Mouse (Mus musculus): ENCODE measurements around the gene Fibcd1. TPM values are rescaled to one million over a fixed set of nuclear protein-coding genes. Genes with fewer than 3 reads are reported as not detected.

The Fibcd1 gene
- polyA plus RNA-seq, 1 experiment from 2014 or later: not detected

DNA sequence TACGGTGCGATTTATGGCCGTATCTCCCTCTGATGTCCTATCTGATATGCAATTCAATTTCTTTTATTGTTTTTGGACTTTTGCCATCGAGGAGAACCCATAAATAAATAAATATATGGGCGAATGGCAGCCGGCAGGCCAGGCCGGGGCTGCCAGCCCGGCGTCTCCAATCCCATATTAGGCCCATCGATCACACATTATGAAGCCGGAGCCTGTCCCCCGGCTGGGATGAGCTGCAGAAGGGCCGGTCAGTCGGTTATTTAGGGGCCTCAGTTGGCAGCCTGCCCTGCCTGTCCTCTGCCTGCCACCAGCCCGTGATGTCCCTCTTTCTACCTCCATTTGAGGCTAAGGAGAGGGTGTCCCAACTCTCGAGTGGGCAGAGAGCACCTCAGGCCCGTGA is 32.8 kb upstream of the Fibcd1 start:
- Histone ChIP-seq H3K4me3 (ENCODE audit: low read length) (no peak overlapping the region), H3K4me2 (ENCODE audit: low read depth, low read length) (no peak overlapping the region), H3K4me1 (ENCODE audit: control insufficient read depth, insufficient read depth, low read length) (no peaks in the 10 kb centered on the region), H3K9ac (ENCODE audit: low read length) (no peak overlapping the region), H3K36me3 (ENCODE audit: control insufficient read depth, insufficient read depth) (no peaks in the 10 kb centered on the region), H3K9me3 (replicated peaks; ENCODE audit: control insufficient read depth, low read length) (no peaks in the 10 kb centered on the region), H3K27ac (ENCODE audit: low read length) (no peak overlapping the region), H3K27me3 (ENCODE audit: control insufficient read depth, insufficient read depth, low read length) (peaks cover 57% of the 10 kb centered on the region)
- WGBS: 71% methylated on average over 17 of the region's 17 CpGs
- ATAC-seq (replicated peaks; ENCODE audit: extremely low read depth, insufficient read depth, low FRiP score): no peak

DNA sequence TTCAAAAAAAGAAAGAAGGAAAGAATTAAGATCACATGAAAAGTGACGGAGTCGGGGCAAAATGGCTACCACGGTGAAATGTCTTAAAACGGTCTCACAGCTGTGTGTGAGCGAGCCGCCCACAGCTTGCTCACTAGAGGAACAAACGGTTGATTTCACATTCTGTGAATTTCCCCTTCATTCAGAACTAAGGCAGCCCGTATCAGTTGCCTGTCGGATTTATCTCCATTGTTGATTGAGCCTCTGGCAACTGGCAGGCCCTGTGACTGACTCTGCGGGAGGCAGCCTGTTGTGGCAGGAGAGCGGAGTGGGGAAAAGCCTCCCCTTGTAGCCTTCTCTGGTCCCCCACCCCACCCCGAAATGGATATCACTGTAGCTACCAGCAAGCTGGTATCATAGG is 30.6 kb upstream of the Fibcd1 start:
- H3K27me3 ChIP-seq (ENCODE audit: control insufficient read depth, insufficient read depth, low read length): peaks cover 35% of the 10 kb centered on the region
- H3K9me3 ChIP-seq (replicated peaks; ENCODE audit: control insufficient read depth, low read length): peaks cover 4% of the 10 kb centered on the region; the same call in 1 of the 2 replicates
- no peaks in the 10 kb centered on the region for H3K4me1 ChIP-seq (ENCODE audit: control insufficient read depth, insufficient read depth, low read length)

DNA sequence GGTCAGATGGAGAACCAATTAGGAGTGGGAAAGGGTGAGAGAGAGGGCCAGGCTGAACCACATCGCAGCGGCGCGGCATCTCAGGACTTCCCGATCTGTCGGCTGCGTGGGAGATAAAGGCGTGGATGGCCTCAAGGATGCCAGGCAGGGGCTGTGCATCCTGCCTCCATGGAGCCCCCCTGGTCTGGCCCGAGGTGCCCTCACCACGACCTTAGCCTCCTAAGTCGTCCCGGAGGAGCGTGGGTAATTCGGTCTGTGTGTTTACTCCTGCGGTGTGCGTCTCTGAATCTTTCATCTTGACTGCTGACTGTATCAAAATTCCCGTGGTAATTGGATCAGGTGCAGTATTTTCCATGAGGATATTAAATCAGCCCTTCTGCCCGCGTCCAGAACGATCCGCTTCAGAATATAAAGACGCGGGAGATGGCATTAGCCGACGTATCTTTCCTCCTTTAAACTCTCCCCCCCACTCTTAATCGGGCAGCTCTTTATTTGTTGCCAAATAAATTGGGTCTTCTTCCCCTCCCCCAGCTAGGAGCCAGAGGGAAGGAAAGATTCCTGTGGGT is 28.6 kb upstream of the Fibcd1 start:
- H3K27me3 ChIP-seq (ENCODE audit: control insufficient read depth, insufficient read depth, low read length): peaks cover 24% of the 10 kb centered on the region
- no peaks in the 10 kb centered on the region for H3K36me3 ChIP-seq (ENCODE audit: control insufficient read depth, insufficient read depth)
- ATAC-seq (replicated peaks; ENCODE audit: extremely low read depth, insufficient read depth, low FRiP score): no peak
- no peak overlapping the region for H3K27ac ChIP-seq (ENCODE audit: low read length)
- no peaks in the 10 kb centered on the region for H3K4me1 ChIP-seq (ENCODE audit: control insufficient read depth, insufficient read depth, low read length)
- no peak overlapping the region for H3K4me2 ChIP-seq (ENCODE audit: low read depth, low read length)
- H3K9ac ChIP-seq (ENCODE audit: low read length): no peak overlapping the region
- peaks cover 4% of the 10 kb centered on the region; the same call in 1 of the 2 replicates for H3K9me3 ChIP-seq (replicated peaks; ENCODE audit: control insufficient read depth, low read length)
- WGBS: 72% methylated on average over 26 of the region's 26 CpGs
- no peak overlapping the region for H3K4me3 ChIP-seq (ENCODE audit: low read length)

More for the DNA sequence above, 30.6 kb upstream of the Fibcd1 start:
- Histone ChIP-seq H3K36me3 (ENCODE audit: control insufficient read depth, insufficient read depth) (no peaks in the 10 kb centered on the region), H3K4me3 (ENCODE audit: low read length) (no peak overlapping the region), H3K4me2 (ENCODE audit: low read depth, low read length) (no peak overlapping the region), H3K27ac (ENCODE audit: low read length) (no peak overlapping the region), H3K9ac (ENCODE audit: low read length) (no peak overlapping the region)
- ATAC-seq (replicated peaks; ENCODE audit: extremely low read depth, insufficient read depth, low FRiP score): no peak
- WGBS: 19% methylated on average over 12 of the region's 12 CpGs

- H3K4me3 ChIP-seq (ENCODE audit: low read length): no peak overlapping the region
- ATAC-seq (replicated peaks; ENCODE audit: extremely low read depth, insufficient read depth, low FRiP score): no peak
- H3K36me3 ChIP-seq (ENCODE audit: control insufficient read depth, insufficient read depth): no peaks in the 10 kb centered on the region
- peaks cover 4% of the 10 kb centered on the region; the same call in 1 of the 2 replicates for H3K9me3 ChIP-seq (replicated peaks; ENCODE audit: control insufficient read depth, low read length)
- no peak overlapping the region for H3K27ac ChIP-seq (ENCODE audit: low read length)
- H3K4me2 ChIP-seq (ENCODE audit: low read depth, low read length): no peak overlapping the region
- H3K4me1 ChIP-seq (ENCODE audit: control insufficient read depth, insufficient read depth, low read length): no peaks in the 10 kb centered on the region
- peaks cover 9% of the 10 kb centered on the region for H3K27me3 ChIP-seq (ENCODE audit: control insufficient read depth, insufficient read depth, low read length)
- WGBS: 51% methylated on average over 3 of the region's 3 CpGs
- H3K9ac ChIP-seq (ENCODE audit: low read length): no peak overlapping the region
Measured at GRCm38 (mm10) chr2:31870683-31871082, 24.9 kb upstream of the Fibcd1 start.

DNA sequence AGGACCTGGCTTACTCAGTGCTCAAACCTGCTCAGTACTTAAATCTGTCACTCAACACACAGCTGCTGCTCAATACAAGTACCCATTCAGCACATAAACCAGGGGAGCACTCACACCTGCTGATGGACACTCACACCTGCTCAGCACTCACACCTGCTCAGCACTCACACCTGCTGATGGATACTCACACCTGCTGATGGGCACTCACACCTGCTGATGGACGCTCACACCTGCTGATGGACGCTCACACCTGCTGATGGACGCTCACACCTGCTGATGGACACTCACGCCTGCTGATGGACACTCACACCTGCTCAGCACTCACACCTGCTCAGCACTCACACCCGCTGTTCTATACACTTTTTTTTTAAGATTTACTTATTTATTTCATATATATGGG is 23.9 kb upstream of the Fibcd1 start:
- Histone ChIP-seq H3K27me3 (ENCODE audit: control insufficient read depth, insufficient read depth, low read length) (peaks cover 2% of the 10 kb centered on the region), H3K27ac (ENCODE audit: low read length) (no peak overlapping the region), H3K4me3 (ENCODE audit: low read length) (no peak overlapping the region), H3K4me1 (ENCODE audit: control insufficient read depth, insufficient read depth, low read length) (no peaks in the 10 kb centered on the region), H3K36me3 (ENCODE audit: control insufficient read depth, insufficient read depth) (no peaks in the 10 kb centered on the region), H3K4me2 (ENCODE audit: low read depth, low read length) (no peak overlapping the region), H3K9ac (ENCODE audit: low read length) (no peak overlapping the region), H3K9me3 (replicated peaks; ENCODE audit: control insufficient read depth, low read length) (peaks cover 4% of the 10 kb centered on the region; the same call in 1 of the 2 replicates)
- WGBS: 85% methylated on average over 5 of the region's 5 CpGs
- ATAC-seq (replicated peaks; ENCODE audit: extremely low read depth, insufficient read depth, low FRiP score): no peak

- H3K9ac ChIP-seq (ENCODE audit: low read length): no peak overlapping the region
- no peak for ATAC-seq (replicated peaks; ENCODE audit: extremely low read depth, insufficient read depth, low FRiP score)
- no peaks in the 10 kb centered on the region; the same call in 1 of the 2 replicates for H3K27me3 ChIP-seq (ENCODE audit: control insufficient read depth, insufficient read depth, low read length)
- H3K36me3 ChIP-seq (ENCODE audit: control insufficient read depth, insufficient read depth): no peaks in the 10 kb centered on the region
- H3K4me1 ChIP-seq (ENCODE audit: control insufficient read depth, insufficient read depth, low read length): no peaks in the 10 kb centered on the region
- H3K4me3 ChIP-seq (ENCODE audit: low read length): no peak overlapping the region
- WGBS: 51% methylated on average over 10 of the region's 10 CpGs
- H3K9me3 ChIP-seq (replicated peaks; ENCODE audit: control insufficient read depth, low read length): peaks cover 4% of the 10 kb centered on the region; the same call in 1 of the 2 replicates
- H3K4me2 ChIP-seq (ENCODE audit: low read depth, low read length): no peak overlapping the region
- no peak overlapping the region for H3K27ac ChIP-seq (ENCODE audit: low read length)
Measured at GRCm38 (mm10) chr2:31868538-31869164, 22.8 kb upstream of the Fibcd1 start.

DNA sequence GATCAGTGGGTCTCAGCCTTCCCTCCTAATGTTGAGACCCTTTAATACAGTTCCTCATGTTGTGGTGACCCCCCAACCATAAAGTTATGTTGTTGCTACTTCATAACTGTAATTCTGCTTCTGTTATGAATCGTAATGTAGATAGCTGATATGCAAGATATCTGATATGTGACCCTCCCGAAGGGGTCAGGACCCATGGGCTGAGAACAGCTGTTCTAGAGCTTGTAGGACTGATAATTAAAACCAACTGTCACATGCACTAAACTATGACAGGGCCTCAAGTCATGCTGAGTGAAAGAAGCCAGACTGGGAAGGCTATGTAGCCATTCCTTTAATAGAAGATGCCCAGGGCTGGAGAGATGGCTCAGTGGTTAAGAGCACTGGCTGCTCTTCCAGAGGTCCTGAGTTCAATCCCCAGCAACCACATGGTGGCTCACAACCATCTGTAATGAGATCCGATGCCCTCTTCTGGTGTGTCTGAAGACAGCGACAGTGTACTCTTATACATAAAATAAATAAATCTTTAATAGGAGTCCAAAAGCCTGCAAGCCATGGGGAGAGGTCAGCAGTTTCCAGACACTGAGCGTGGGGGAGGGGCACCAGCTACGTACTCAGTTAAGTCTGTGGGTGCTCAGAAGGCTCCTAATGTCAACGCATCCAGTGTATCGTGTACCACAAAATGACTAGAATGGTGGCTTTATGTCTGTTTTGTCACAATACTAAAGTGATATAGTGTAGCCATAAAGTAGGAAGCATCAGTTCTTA is 22.1 kb upstream of the Fibcd1 start:
- Histone ChIP-seq H3K9me3 (replicated peaks; ENCODE audit: control insufficient read depth, low read length) (peaks cover 4% of the 10 kb centered on the region; the same call in 1 of the 2 replicates), H3K4me1 (ENCODE audit: control insufficient read depth, insufficient read depth, low read length) (no peaks in the 10 kb centered on the region), H3K4me2 (ENCODE audit: low read depth, low read length) (no peak overlapping the region), H3K4me3 (ENCODE audit: low read length) (no peak overlapping the region), H3K27me3 (ENCODE audit: control insufficient read depth, insufficient read depth, low read length) (no peaks in the 10 kb centered on the region), H3K27ac (ENCODE audit: low read length) (no peak overlapping the region), H3K36me3 (ENCODE audit: control insufficient read depth, insufficient read depth) (no peaks in the 10 kb centered on the region), H3K9ac (ENCODE audit: low read length) (no peak overlapping the region)
- no peak for ATAC-seq (replicated peaks; ENCODE audit: extremely low read depth, insufficient read depth, low FRiP score)
- 81% methylated on average over 8 of the region's 8 CpGs for WGBS

DNA sequence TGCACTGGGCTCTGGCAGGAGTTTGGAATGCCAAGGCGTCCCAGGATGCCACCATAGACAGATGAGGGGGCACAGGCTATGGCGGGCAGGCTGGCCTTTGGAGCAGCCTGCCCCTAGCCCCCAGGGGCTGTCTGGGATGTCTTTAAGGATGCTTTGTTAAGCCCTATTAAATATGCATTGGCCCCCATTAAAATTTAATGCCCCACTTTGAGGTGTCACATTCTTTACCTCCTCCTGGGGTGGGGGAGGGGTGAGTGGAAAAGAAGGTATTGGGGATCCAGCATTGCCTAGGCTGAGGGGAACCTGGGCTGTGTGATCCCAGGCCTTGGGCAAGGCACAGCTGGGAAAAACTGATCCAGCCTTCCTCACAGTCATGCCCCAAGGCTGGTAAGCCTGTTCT is 20.0 kb upstream of the Fibcd1 start:
- no peak for ATAC-seq (replicated peaks; ENCODE audit: extremely low read depth, insufficient read depth, low FRiP score)
- Histone ChIP-seq H3K27ac (ENCODE audit: low read length) (no peak overlapping the region), H3K4me1 (ENCODE audit: control insufficient read depth, insufficient read depth, low read length) (no peaks in the 10 kb centered on the region), H3K9ac (ENCODE audit: low read length) (no peak overlapping the region), H3K4me3 (ENCODE audit: low read length) (no peak overlapping the region), H3K27me3 (ENCODE audit: control insufficient read depth, insufficient read depth, low read length) (no peaks in the 10 kb centered on the region), H3K36me3 (ENCODE audit: control insufficient read depth, insufficient read depth) (no peaks in the 10 kb centered on the region), H3K9me3 (replicated peaks; ENCODE audit: control insufficient read depth, low read length) (no peaks in the 10 kb centered on the region), H3K4me2 (ENCODE audit: low read depth, low read length) (no peak overlapping the region)
- WGBS: 53% methylated on average over 2 of the region's 2 CpGs

DNA sequence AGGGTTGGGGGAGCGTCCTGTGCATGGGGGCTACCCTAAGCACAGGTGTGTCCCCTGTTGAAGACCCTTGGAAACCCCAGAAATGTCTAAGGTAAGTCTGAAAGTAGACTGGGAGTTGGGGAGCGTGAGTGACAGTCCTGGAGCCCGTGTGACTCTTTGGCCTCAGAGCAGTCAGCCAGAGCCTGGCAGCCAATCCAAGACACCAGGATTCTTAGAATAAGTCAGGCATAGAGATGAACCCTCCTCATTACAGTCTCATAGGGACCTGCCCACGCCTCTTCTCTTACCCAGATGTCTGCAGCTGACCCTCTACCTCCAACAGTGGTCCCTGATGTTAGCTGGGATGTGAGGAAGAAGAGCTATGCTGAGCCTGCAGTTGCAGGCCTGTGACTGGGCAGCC is 19.5 kb upstream of the Fibcd1 start:
- Histone ChIP-seq H3K4me1 (ENCODE audit: control insufficient read depth, insufficient read depth, low read length) (no peaks in the 10 kb centered on the region), H3K4me2 (ENCODE audit: low read depth, low read length) (no peak overlapping the region), H3K27me3 (ENCODE audit: control insufficient read depth, insufficient read depth, low read length) (no peaks in the 10 kb centered on the region; the same call in 1 of the 2 replicates), H3K27ac (ENCODE audit: low read length) (no peak overlapping the region), H3K9me3 (replicated peaks; ENCODE audit: control insufficient read depth, low read length) (no peaks in the 10 kb centered on the region), H3K4me3 (ENCODE audit: low read length) (no peak overlapping the region), H3K36me3 (ENCODE audit: control insufficient read depth, insufficient read depth) (no peaks in the 10 kb centered on the region), H3K9ac (ENCODE audit: low read length) (no peak overlapping the region)
- ATAC-seq (replicated peaks; ENCODE audit: extremely low read depth, insufficient read depth, low FRiP score): no peak
- WGBS: 63% methylated on average over 4 of the region's 4 CpGs
